Mouse (Mus musculus): ENCODE data around the gene Hist1h1c. TPM values are rescaled to one million over a fixed set of nuclear protein-coding genes. Genes with fewer than 3 reads are reported as not detected.
"Not testable (repeated sequence)": the region's sequence is repeated elsewhere in the genome, so short reads cannot be mapped to it uniquely, and the experiment has no call there.

The Hist1h1c gene
- polyA plus RNA-seq, 1 experiment: 12.1 TPM

DNA sequence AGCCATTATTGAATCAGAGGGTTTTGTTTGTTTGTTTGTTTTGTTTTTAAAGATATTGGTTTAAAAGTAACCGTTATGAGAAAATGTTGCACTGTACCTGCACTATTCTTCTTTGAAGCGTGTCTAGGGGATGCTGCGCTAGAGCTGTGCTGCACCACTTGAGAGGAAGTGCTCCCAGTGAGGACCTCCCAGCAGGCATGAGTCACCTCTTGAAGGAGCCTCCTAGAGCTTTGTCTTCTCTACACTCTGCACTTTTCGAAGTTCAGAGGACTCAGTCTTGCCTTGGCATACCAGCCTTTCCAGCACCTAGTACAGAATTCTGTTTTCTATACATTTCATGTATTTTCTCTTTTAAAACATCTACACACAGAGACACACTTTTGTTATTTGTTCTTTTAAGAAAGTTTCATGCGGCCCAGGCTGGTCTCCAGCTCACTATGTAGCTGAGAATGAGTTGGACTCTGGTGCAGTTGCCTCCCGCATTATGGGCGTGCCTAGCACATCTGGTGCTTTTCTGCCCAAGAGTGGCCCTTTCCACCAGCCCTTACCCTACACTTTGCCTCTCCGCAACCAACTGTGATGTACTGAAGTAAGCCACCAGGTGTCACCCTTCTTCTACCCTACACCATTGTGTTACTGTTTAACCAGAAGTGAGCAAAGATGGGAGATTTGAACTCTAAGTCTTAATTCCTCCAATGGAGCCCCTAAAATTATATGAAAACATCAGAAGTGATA lies 37.7 kb upstream of the Hist1h1c start:
- peak; percentile 76; the same call in 1 of the 2 replicates for TF ChIP-seq CTCF (IDR thresholded peaks at IDR 0.05; ENCODE audit: borderline replicate concordance, extremely low read depth, insufficient read depth, insufficient read length)
- TF ChIP-seq POLR2A (IDR thresholded peaks at IDR 0.05; ENCODE audit: borderline replicate concordance, extremely low read depth, insufficient read depth, insufficient read length, poor library complexity, severe bottlenecking): no peak
- peak; percentile 82 for DNase-seq (ENCODE audit: low read depth)

- no peak for TF ChIP-seq CTCF (IDR thresholded peaks at IDR 0.05; ENCODE audit: borderline replicate concordance, extremely low read depth, insufficient read depth, insufficient read length)
- TF ChIP-seq POLR2A (IDR thresholded peaks at IDR 0.05; ENCODE audit: borderline replicate concordance, extremely low read depth, insufficient read depth, insufficient read length, poor library complexity, severe bottlenecking): no peak
- no peak for DNase-seq (ENCODE audit: low read depth)
These were observed 36.4 kb upstream of the Hist1h1c start for GRCm38 (mm10) chr13:23702220-23702619.

GRCm38 (mm10) chr13:23702801-23703200 lies 35.8 kb upstream of the Hist1h1c start:
- not testable (repeated sequence) for DNase-seq (ENCODE audit: low read depth)

- TF ChIP-seq POLR2A (IDR thresholded peaks at IDR 0.05; ENCODE audit: borderline replicate concordance, extremely low read depth, insufficient read depth, insufficient read length, poor library complexity, severe bottlenecking) (no peak), CTCF (IDR thresholded peaks at IDR 0.05; ENCODE audit: borderline replicate concordance, extremely low read depth, insufficient read depth, insufficient read length) (no peak)
- DNase-seq (ENCODE audit: low read depth): no peak
These were observed 32.8 kb upstream of the Hist1h1c start for GRCm38 (mm10) chr13:23705751-23706356.

DNA sequence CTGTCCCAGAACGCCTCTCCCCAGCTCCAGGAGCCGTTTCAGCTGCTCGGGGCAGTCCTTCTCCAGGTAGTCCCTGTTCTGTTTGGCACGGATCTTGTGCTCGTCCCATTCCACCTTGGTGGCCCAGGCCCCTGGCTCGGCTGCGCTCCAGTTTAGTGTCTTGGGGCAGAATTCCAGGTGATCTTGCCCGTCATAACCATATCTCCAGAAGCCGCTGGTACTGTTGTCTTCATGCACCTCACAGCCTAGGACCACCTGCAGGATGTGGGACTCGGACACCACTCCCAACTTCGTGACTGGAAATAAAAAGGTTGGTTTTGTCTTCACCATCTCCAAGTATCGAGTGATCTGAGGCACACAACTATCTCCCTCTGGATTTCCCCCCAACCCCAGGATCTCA lies 31.8 kb upstream of the Hist1h1c start:
- no peak for TF ChIP-seq POLR2A (IDR thresholded peaks at IDR 0.05; ENCODE audit: borderline replicate concordance, extremely low read depth, insufficient read depth, insufficient read length, poor library complexity, severe bottlenecking)
- no peak for TF ChIP-seq CTCF (IDR thresholded peaks at IDR 0.05; ENCODE audit: borderline replicate concordance, extremely low read depth, insufficient read depth, insufficient read length)
- no peak for DNase-seq (ENCODE audit: low read depth)

GRCm38 (mm10) chr13:23708041-23708440 lies 30.6 kb upstream of the Hist1h1c start:
- TF ChIP-seq CTCF (IDR thresholded peaks at IDR 0.05; ENCODE audit: borderline replicate concordance, extremely low read depth, insufficient read depth, insufficient read length) (no peak), POLR2A (IDR thresholded peaks at IDR 0.05; ENCODE audit: borderline replicate concordance, extremely low read depth, insufficient read depth, insufficient read length, poor library complexity, severe bottlenecking) (no peak)
- DNase-seq (ENCODE audit: low read depth): no peak

- DNase-seq (ENCODE audit: low read depth): no peak
These were observed 30.0 kb upstream of the Hist1h1c start for GRCm38 (mm10) chr13:23708654-23709053.

GRCm38 (mm10) chr13:23709714-23710373 lies 28.8 kb upstream of the Hist1h1c start:
- no peak for TF ChIP-seq POLR2A (IDR thresholded peaks at IDR 0.05; ENCODE audit: borderline replicate concordance, extremely low read depth, insufficient read depth, insufficient read length, poor library complexity, severe bottlenecking)
- no peak for TF ChIP-seq CTCF (IDR thresholded peaks at IDR 0.05; ENCODE audit: borderline replicate concordance, extremely low read depth, insufficient read depth, insufficient read length)
- DNase-seq (ENCODE audit: low read depth): peak; percentile 35

More at GRCm38 (mm10) chr13:23708654-23709053, 30.0 kb upstream of the Hist1h1c start:
- TF ChIP-seq POLR2A (IDR thresholded peaks at IDR 0.05; ENCODE audit: borderline replicate concordance, extremely low read depth, insufficient read depth, insufficient read length, poor library complexity, severe bottlenecking) (no peak), CTCF (IDR thresholded peaks at IDR 0.05; ENCODE audit: borderline replicate concordance, extremely low read depth, insufficient read depth, insufficient read length) (no peak)

- peak; percentile 51 for DNase-seq (ENCODE audit: low read depth)
- TF ChIP-seq CTCF (IDR thresholded peaks at IDR 0.05; ENCODE audit: borderline replicate concordance, extremely low read depth, insufficient read depth, insufficient read length) (no peak), POLR2A (IDR thresholded peaks at IDR 0.05; ENCODE audit: borderline replicate concordance, extremely low read depth, insufficient read depth, insufficient read length, poor library complexity, severe bottlenecking) (no peak)
These were observed 28.1 kb upstream of the Hist1h1c start, which contains the start of gene Hfe for GRCm38 (mm10) chr13:23710374-23711089. Gene Hfe, minus strand, starts transcription at chr13:23710854.

DNA sequence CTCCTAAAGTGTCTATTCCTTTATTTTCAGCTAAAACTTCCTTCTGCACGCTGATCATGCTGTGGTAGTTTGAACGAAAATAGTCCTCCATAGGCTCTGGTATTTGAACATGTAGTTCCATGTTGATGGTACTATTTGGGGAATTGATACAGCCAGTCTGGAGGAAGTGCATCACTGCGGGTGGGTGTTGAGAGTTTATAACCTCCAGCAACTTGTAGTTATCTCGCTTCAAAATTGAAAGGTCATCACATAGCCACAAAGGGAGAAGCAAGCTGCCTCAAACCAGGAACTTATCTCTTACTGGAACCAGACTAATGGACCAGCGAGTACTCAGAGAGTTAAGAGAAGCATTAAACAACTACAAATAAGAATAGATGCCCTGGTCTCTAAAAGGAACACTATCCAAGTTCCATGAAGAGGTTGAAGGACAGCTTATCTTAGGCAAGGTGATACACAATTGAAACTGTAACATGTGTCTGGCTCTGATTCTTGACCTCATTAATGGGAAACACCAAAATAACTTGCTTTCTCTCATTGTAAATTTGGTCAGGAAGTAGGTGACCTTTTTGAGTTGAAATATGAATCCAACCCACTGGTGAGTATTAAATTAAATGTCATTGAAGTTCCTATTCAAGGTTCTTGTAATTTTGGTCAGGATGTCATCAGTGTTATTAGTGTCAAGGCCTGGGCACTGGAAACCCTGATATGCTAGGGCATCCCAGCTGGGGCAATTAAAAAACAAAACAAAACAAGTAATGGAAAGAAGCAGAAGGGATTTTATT lies 22.2 kb upstream of the Hist1h1c start:
- DNase-seq (ENCODE audit: low read depth): no peak
- TF ChIP-seq POLR2A (IDR thresholded peaks at IDR 0.05; ENCODE audit: borderline replicate concordance, extremely low read depth, insufficient read depth, insufficient read length, poor library complexity, severe bottlenecking) (no peak), CTCF (IDR thresholded peaks at IDR 0.05; ENCODE audit: borderline replicate concordance, extremely low read depth, insufficient read depth, insufficient read length) (no peak)

Measured in brain, embryonic 14.5 days (tissue).